Mouse (Mus musculus): ENCODE results near the gene Nsrp1.

- TF ChIP-seq CTCF (IDR thresholded peaks at IDR 0.05; ENCODE audit: borderline replicate concordance, insufficient read depth, low read length): no peak
- TF ChIP-seq POLR2A (IDR thresholded peaks at IDR 0.05; ENCODE audit: low read depth, low read length): no peak
Observed at GRCm38 (mm10) chr11:77063406-77063805, 14.8 kb downstream of the Nsrp1 start.
